Mouse (Mus musculus) splenic B cell, adult 2 months (primary cell): ENCODE measurements around the gene Hoxa3.

Source experiments
- DNase-seq: peaks from one replicate; pipeline ENCODE4 v3.0.0-alpha.2; 2011; ENCODE audit warnings: low read depth, low spot score
- H3K27me3 ChIP-seq: 2 replicates; pipeline ENCODE4 v1.6.1; 2012; ENCODE audit warnings: mild to moderate bottlenecking, low read length, moderate library complexity, mixed read lengths; ENCODE audit not compliant: control insufficient read depth, poor library complexity, insufficient read depth, severe bottlenecking
- H3K36me3 ChIP-seq: 2 replicates; pipeline ENCODE4 v1.6.1; 2012; ENCODE audit warnings: mild to moderate bottlenecking, low read length, moderate library complexity, mixed read lengths; ENCODE audit not compliant: control insufficient read depth, poor library complexity, insufficient read depth, severe bottlenecking

Hoxa3 gene

GRCm38 (mm10) chr6:52239625-52240388 is 26.7 kb upstream of the Hoxa3 start:
- DNase-seq = no peak
- H3K27me3 ChIP-seq = peaks cover under 1% of the 10 kb centered on the region

DNA sequence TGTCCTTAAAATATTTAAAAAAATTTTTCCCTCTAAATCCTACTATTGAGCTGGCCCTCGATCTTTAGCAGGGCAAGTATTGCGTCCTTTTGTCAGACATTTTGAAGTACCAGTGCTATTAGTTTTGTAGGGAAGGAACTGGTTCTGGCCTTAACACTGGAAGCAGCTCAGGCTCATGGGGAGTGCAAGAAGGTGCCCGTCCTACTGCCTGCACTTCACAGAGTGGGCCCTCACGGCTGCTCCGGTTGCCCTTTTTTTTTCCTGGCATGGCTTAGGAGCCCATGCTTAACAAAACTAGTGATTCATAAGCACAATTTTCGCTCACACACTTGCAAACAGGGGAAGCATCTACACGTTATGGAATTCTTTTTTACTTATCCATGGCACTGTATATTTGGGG is 25.8 kb upstream of the Hoxa3 start:
- Histone ChIP-seq H3K36me3 (no peaks in the 10 kb centered on the region), H3K27me3 (peaks cover 4% of the 10 kb centered on the region)
- DNase-seq = no peak

More at GRCm38 (mm10) chr6:52239625-52240388, 26.7 kb upstream of the Hoxa3 start:
- H3K36me3 ChIP-seq = no peaks in the 10 kb centered on the region

- H3K36me3 ChIP-seq = no peaks in the 10 kb centered on the region
- DNase-seq = no peak
- H3K27me3 ChIP-seq = peaks cover 4% of the 10 kb centered on the region
Measured at GRCm38 (mm10) chr6:52238155-52238545, 25.0 kb upstream of the Hoxa3 start.

- no peak for DNase-seq
- H3K36me3 ChIP-seq = no peaks in the 10 kb centered on the region
- peaks cover 4% of the 10 kb centered on the region for H3K27me3 ChIP-seq
Measured at GRCm38 (mm10) chr6:52237346-52238154, 24.4 kb upstream of the Hoxa3 start.

GRCm38 (mm10) chr6:52236806-52237205 is 23.7 kb upstream of the Hoxa3 start:
- no peaks in the 10 kb centered on the region for H3K36me3 ChIP-seq
- H3K27me3 ChIP-seq = peaks cover 8% of the 10 kb centered on the region
- DNase-seq = no peak

DNA sequence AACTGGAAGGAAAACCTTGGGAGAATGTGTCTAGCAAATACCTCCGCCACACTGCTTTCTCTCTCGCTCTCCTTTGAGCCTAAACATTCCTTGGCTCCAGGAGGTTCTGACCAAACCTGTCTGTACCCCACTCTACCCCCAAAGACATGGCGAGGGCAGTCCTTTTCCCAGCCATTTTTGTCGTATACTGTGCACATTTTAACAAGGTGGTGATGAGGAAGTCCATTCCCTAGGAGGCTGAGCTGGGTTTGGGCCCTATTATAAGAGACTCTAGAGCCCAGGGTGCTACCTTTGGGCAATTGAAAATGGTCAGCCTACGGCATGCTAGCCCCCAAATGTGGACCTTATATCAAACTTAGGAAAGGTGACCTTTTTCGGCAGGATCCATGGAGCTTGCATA is 22.7 kb upstream of the Hoxa3 start:
- H3K27me3 ChIP-seq = peaks cover 8% of the 10 kb centered on the region

GRCm38 (mm10) chr6:52235267-52235666 is 22.1 kb upstream of the Hoxa3 start:
- no peak for DNase-seq
- no peaks in the 10 kb centered on the region for H3K36me3 ChIP-seq
- H3K27me3 ChIP-seq = peaks cover 8% of the 10 kb centered on the region

More for the DNA sequence above, 22.7 kb upstream of the Hoxa3 start:
- H3K36me3 ChIP-seq = no peaks in the 10 kb centered on the region
- DNase-seq = no peak

GRCm38 (mm10) chr6:52234428-52235140 is 21.4 kb upstream of the Hoxa3 start:
- H3K36me3 ChIP-seq = no peaks in the 10 kb centered on the region
- peaks cover 8% of the 10 kb centered on the region for H3K27me3 ChIP-seq
- no peak for DNase-seq

- peak; percentile 39 for DNase-seq
- Histone ChIP-seq H3K27me3 (peaks cover 10% of the 10 kb centered on the region), H3K36me3 (no peaks in the 10 kb centered on the region)
Measured at GRCm38 (mm10) chr6:52233546-52234427, 20.7 kb upstream of the Hoxa3 start.

GRCm38 (mm10) chr6:52232984-52233545 is 19.9 kb upstream of the Hoxa3 start:
- no peak for DNase-seq
- H3K36me3 ChIP-seq = no peaks in the 10 kb centered on the region
- H3K27me3 ChIP-seq = peaks cover 10% of the 10 kb centered on the region

GRCm38 (mm10) chr6:52232568-52232965 is 19.4 kb upstream of the Hoxa3 start:
- DNase-seq = peak; percentile 44
- Histone ChIP-seq H3K27me3 (peaks cover 10% of the 10 kb centered on the region), H3K36me3 (no peaks in the 10 kb centered on the region)

DNA sequence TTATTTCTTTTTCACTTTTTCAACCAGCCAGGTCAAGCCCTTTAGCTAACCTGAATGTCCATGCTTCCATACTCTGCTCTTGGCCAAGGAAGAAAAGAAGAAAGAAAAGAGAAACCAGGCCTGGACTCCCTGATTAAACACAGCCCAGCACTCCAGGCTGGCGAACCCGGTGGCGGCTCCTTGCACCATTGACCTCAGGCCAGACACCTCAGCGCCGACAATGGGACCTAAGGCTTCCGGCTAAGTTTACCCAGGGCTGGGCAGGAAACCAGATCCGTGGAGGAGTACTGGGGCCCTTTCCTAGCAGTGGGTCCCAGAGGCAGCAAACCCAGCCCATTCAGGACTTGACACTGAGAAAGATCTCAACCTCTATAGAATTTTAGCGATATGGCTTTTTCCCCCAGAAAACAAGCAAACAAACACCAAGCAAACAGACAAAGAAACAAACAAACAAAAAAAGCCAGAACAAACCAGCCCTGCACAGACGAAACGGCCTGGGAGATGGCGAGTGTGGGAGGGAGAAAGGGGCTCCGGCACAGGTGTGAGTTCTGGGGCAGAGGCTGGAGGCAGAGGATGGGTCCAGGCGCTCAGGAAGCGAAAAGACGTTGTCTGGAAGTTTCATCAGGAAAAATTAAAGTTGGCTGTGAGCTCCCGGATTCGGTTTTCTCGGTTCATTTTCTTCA is 18.9 kb upstream of the Hoxa3 start:
- DNase-seq = no peak
- Histone ChIP-seq H3K27me3 (peaks cover 10% of the 10 kb centered on the region), H3K36me3 (no peaks in the 10 kb centered on the region)

DNA sequence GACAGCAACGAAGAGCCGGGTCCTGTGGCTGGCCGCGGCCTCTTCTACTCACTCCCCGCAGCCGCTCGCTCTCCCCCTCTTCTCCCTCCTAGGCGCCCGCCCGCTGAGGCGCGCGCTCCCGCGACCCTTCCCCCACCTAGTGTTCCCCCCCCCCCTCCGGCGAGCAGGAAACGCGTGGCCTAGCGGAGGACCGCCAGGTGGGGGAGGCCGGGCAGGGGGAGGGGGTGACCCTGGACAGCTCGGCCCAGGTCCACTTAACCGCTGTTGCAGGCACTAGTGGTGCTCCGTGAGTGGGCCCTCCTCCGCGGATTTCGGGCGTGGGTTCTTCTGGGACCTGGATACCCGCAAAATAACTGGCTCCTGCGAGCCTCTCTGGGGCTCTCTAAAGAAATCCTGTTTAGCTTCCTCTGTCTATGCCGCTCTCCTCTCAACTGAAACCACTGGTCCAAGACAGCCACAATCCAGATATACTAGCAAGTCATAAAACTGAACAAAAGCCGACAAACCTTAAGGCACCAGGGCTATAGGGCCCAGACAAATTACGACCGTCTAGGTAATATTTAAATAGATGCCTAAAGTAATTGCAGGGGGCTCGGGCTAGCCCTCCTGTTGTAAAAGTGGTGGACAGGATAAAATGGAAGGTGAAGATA is 17.5 kb upstream of the Hoxa3 start, which contains the start of gene Hoxa9:
Gene Hoxa9, minus strand, starts transcription at position 574 of the 650 bp plus-strand sequence.
- DNase-seq = peak; percentile 15
- H3K27me3 ChIP-seq = peaks cover 10% of the 10 kb centered on the region
- H3K36me3 ChIP-seq = no peaks in the 10 kb centered on the region
